Mouse (Mus musculus) ES-CJ7 (cell line): ENCODE results near the gene Man2a2.
A peak's percentile ranks its signal among the peaks of the same experiment; 100 is the strongest.

Source experiments
- DNase-seq: peaks from one replicate; pipeline ENCODE4 v3.0.0; 2011; ENCODE audit warnings: low read depth, low spot score

Gene Man2a2

GRCm38 (mm10) chr7:80400571-80400970 is 29.4 kb upstream of the Man2a2 start:
- DNase-seq = no peak

GRCm38 (mm10) chr7:80400099-80400498 is 28.9 kb upstream of the Man2a2 start:
- DNase-seq = no peak

- DNase-seq = no peak
Measured at GRCm38 (mm10) chr7:80398654-80399444, 27.7 kb upstream of the Man2a2 start.

GRCm38 (mm10) chr7:80397986-80398385 is 26.8 kb upstream of the Man2a2 start:
- DNase-seq = no peak

GRCm38 (mm10) chr7:80396427-80396826 is 25.3 kb upstream of the Man2a2 start:
- DNase-seq = peak; percentile 38

GRCm38 (mm10) chr7:80394600-80394999 is 23.4 kb upstream of the Man2a2 start:
- DNase-seq = no peak

- no peak for DNase-seq
Measured at GRCm38 (mm10) chr7:80392119-80392518, 20.9 kb upstream of the Man2a2 start.

- no peak for DNase-seq
Measured at GRCm38 (mm10) chr7:80387633-80388543, 16.7 kb upstream of the Man2a2 start, which contains the start of gene Fes. Fes (minus strand) TSS chr7:80387946.

GRCm38 (mm10) chr7:80387033-80387632 is 16.0 kb upstream of the Man2a2 start:
- DNase-seq = no peak

- DNase-seq = peak; percentile 90
Measured at GRCm38 (mm10) chr7:80386235-80386930, 15.2 kb upstream of the Man2a2 start.

GRCm38 (mm10) chr7:80382919-80383318 is 11.7 kb upstream of the Man2a2 start:
- DNase-seq = no peak

GRCm38 (mm10) chr7:80379531-80379930 is 8.4 kb upstream of the Man2a2 start:
- DNase-seq = peak; percentile 73

GRCm38 (mm10) chr7:80377471-80377870 is 6.3 kb upstream of the Man2a2 start:
- DNase-seq = peak; percentile 74

GRCm38 (mm10) chr7:80376192-80376591 is 5.0 kb upstream of the Man2a2 start:
- DNase-seq = no peak

- no peak for DNase-seq
Measured at GRCm38 (mm10) chr7:80375376-80376039, 4.3 kb upstream of the Man2a2 start.

GRCm38 (mm10) chr7:80374733-80375132 is 3.6 kb upstream of the Man2a2 start:
- no peak for DNase-seq

- no peak for DNase-seq
Measured at GRCm38 (mm10) chr7:80374280-80374679, 3.1 kb upstream of the Man2a2 start.

- DNase-seq = no peak
Measured at GRCm38 (mm10) chr7:80373850-80374249, 2.7 kb upstream of the Man2a2 start.

- no peak for DNase-seq
Measured at GRCm38 (mm10) chr7:80373352-80373751, 2.2 kb upstream of the Man2a2 start.

- no peak for DNase-seq
Measured at GRCm38 (mm10) chr7:80372667-80373066, 1.5 kb upstream of the Man2a2 start.

- DNase-seq = no peak
Measured at GRCm38 (mm10) chr7:80372166-80372565, 991 bp upstream of the Man2a2 start.
